In the genomic region with DNA sequence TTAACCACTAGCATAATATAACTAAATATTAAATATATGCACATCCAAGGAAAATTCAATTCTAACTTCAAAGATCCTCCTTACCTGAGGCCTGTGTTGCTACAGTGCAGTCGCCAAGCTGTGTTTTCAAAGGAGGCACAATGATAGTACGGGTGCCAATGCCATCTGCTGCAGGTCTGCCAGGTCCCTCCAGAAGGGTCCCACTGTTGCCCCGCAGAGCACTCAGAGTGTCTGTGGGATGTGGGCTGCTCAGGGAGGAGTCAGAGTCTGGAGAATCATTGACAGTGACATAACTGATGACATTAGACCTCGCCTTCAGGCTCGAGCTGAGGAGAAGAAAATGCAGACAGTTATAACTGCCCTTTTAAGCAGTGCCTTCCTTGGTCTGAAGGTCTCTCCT, we compare ENCODE assay signal across 26 mouse cellular contexts. TPM values are rescaled to one million over a fixed set of nuclear protein-coding genes. Genes with fewer than 3 reads are reported as not detected.
"Had no signal": no experiment of that assay in that cellular context is flagged by ENCODE, and none has a peak within 500 bp of the region (broad histone marks: within the 10 kb centered on the region; RNA-seq: fewer than 3 reads in every experiment).

No protein-coding gene starts in this region.

- H3K4me2 ChIP-seq: neural tube, embryonic 12.5 days; neural tube, embryonic 13.5 days; neural tube, embryonic 15.5 days; stomach, embryonic 15.5 days had no signal

- DNase-seq: retina, postnatal 1 day; right cerebral cortex, adult 18-20 months; right cerebral cortex, postnatal 14 days; right cerebral cortex, postnatal 25 days; right cerebral cortex, postnatal 4 days; spleen, adult 18-20 months; thymus, adult 18-20 months; thymus, adult 2 months; thymus, postnatal 14 days; thymus, postnatal 25 days; thymus, postnatal 36 days; thymus, postnatal 4 days had no signal

- H3K27me3 ChIP-seq: neural tube, embryonic 12.5 days; neural tube, embryonic 13.5 days; neural tube, embryonic 15.5 days; stomach, embryonic 15.5 days had no signal

- H3K9ac ChIP-seq: neural tube, embryonic 12.5 days; neural tube, embryonic 13.5 days; neural tube, embryonic 15.5 days; stomach, embryonic 15.5 days had no signal

- H3K9me3 ChIP-seq: neural tube, embryonic 12.5 days; neural tube, embryonic 13.5 days; neural tube, embryonic 15.5 days; stomach, embryonic 15.5 days had no signal

- H3K4me3 ChIP-seq: neural tube, embryonic 12.5 days; neural tube, embryonic 13.5 days; neural tube, embryonic 15.5 days; stomach, embryonic 15.5 days had no signal

- H3K4me1 ChIP-seq: neural tube, embryonic 12.5 days; neural tube, embryonic 13.5 days; neural tube, embryonic 15.5 days; stomach, embryonic 15.5 days had no signal

- H3K27ac ChIP-seq: neural tube, embryonic 12.5 days; neural tube, embryonic 13.5 days; neural tube, embryonic 15.5 days; stomach, embryonic 15.5 days; stomach, postnatal 0 days had no signal

RNA-seq across cellular contexts. Expression of a gene that starts 7.5 kb away (rescaled TPM):
- total RNA-seq: neutrophil, adult 5-6 weeks had no signal
- polyA plus RNA-seq: neural tube, embryonic 11.5 days; neural tube, embryonic 12.5 days; neural tube, embryonic 13.5 days; neural tube, embryonic 14.5 days; neural tube, embryonic 15.5 days; small intestine, adult 2 months; stomach, embryonic 14.5 days; stomach, embryonic 15.5 days; stomach, embryonic 16.5 days; stomach, postnatal 0 days; testis, adult 2 months; thymus, adult 2 months; thymus, postnatal 0 days; urinary bladder, adult 2 months had no signal
